Mouse (Mus musculus): ENCODE measurements at regions not wholly inside any gene's neighbourhood (a gene's known extent, or its start where the extent isn't known, plus 50 kb on each side); places are given as distances from the start of the nearest gene placed in this dataset.

- Histone ChIP-seq H3K4me2 (ENCODE audit: insufficient read depth, low read depth, poor library complexity, severe bottlenecking) (no peak overlapping the region), H3K4me1 (ENCODE audit: control insufficient read depth in 1 of 2, insufficient read depth in 2 of 2) (no peaks in the 10 kb centered on the region), H3K9ac (ENCODE audit: insufficient read depth, low read depth) (no peak overlapping the region), H3K79me2 (replicated peaks; ENCODE audit: control insufficient read depth, extremely low read depth, insufficient read depth, poor library complexity, severe bottlenecking) (no peaks in the 10 kb centered on the region), H3K36me3 (replicated peaks in 1 of 2; ENCODE audit: control insufficient read depth in 1 of 2, insufficient read depth in 1 of 2, low read length in 1 of 2) (no peaks in the 10 kb centered on the region), H3K27ac (ENCODE audit: insufficient read depth, low read depth) (no peak overlapping the region), H3K9me3 (replicated peaks; ENCODE audit: low read length) (peaks cover 49% of the 10 kb centered on the region), H3K4me3 (replicated peaks in 1 of 3; ENCODE audit: low read depth in 2 of 3, low read length in 2 of 3, poor library complexity in 1 of 3) (no peak overlapping the region), H3K27me3 (replicated peaks) (peaks cover 2% of the 10 kb centered on the region)
- in situ Hi-C loops (cut with MboI; ENCODE audit: low pct_ligation_motif_present, low pct_unique_long_range_greater_than_20kb, low sequenced_read_pairs) (no loop called here), dilution Hi-C loops (cut with MboI; ENCODE audit: extremely low pct_ligation_motif_present, extremely low pct_unique_long_range_greater_than_20kb, low sequenced_read_pairs) (no loop called here)
- DNase-seq (ENCODE audit: extremely low read depth), result no peak
- TF ChIP-seq ZKSCAN1 (IDR thresholded peaks at IDR 0.05; ENCODE audit: borderline replicate concordance, low read depth, low read length) (no peak), RCOR1 (conservative IDR thresholded peaks at IDR 0.05; ENCODE audit: low read depth, low read length) (no peak), CHD2 (IDR thresholded peaks at IDR 0.05; ENCODE audit: low read length) (no peak), MEF2A (IDR thresholded peaks at IDR 0.05; ENCODE audit: borderline replicate concordance, low read depth, low read length) (no peak), MAX (IDR thresholded peaks at IDR 0.05; ENCODE audit: low read length) (no peak), ETS1 (conservative IDR thresholded peaks at IDR 0.05; ENCODE audit: low read depth, low read length) (no peak), CTCF (conservative IDR thresholded peaks at IDR 0.05 in 1 of 2, IDR thresholded peaks at IDR 0.05 in 1 of 2; ENCODE audit: low read depth in 2 of 2, low read length in 2 of 2) (no peak), TBP (conservative IDR thresholded peaks at IDR 0.05; ENCODE audit: low read depth, low read length) (no peak), CHD1 (IDR thresholded peaks at IDR 0.05; ENCODE audit: low read depth, low read length) (no peak), MAFK (IDR thresholded peaks at IDR 0.05; ENCODE audit: insufficient replicate concordance, low read length) (no peak), EP300 (IDR thresholded peaks at IDR 0.05; ENCODE audit: low read length) (no peak), USF1 (IDR thresholded peaks at IDR 0.05; ENCODE audit: low read depth, low read length) (no peak), TCF12 (IDR thresholded peaks at IDR 0.05; ENCODE audit: low read depth, low read length) (no peak), MYC (IDR thresholded peaks at IDR 0.05; ENCODE audit: low read depth, low read length) (no peak), RAD21 (IDR thresholded peaks at IDR 0.05; ENCODE audit: low read depth, low read length) (no peak), NELFE (IDR thresholded peaks at IDR 0.05; ENCODE audit: low read depth, low read length) (no peak), GABPA (IDR thresholded peaks at IDR 0.05; ENCODE audit: insufficient replicate concordance, low read depth, low read length) (no peak)
These were observed 88.7 kb upstream of the Arl4c start for GRCm38 (mm10) chr1:88790674-88791073.

- Histone ChIP-seq H3K4me1 (ENCODE audit: control insufficient read depth in 1 of 2, insufficient read depth in 2 of 2) (no peaks in the 10 kb centered on the region), H3K9me3 (replicated peaks; ENCODE audit: low read length) (peaks cover 50% of the 10 kb centered on the region), H3K4me3 (replicated peaks in 1 of 3; ENCODE audit: low read depth in 2 of 3, low read length in 2 of 3, poor library complexity in 1 of 3) (no peak overlapping the region), H3K79me2 (replicated peaks; ENCODE audit: control insufficient read depth, extremely low read depth, insufficient read depth, poor library complexity, severe bottlenecking) (no peaks in the 10 kb centered on the region), H3K9ac (ENCODE audit: insufficient read depth, low read depth) (no peak overlapping the region), H3K27me3 (replicated peaks) (peaks cover 7% of the 10 kb centered on the region), H3K27ac (ENCODE audit: insufficient read depth, low read depth) (no peak overlapping the region), H3K36me3 (replicated peaks in 1 of 2; ENCODE audit: control insufficient read depth in 1 of 2, insufficient read depth in 1 of 2, low read length in 1 of 2) (no peaks in the 10 kb centered on the region), H3K4me2 (ENCODE audit: insufficient read depth, low read depth, poor library complexity, severe bottlenecking) (no peak overlapping the region)
- dilution Hi-C loops (cut with MboI; ENCODE audit: extremely low pct_ligation_motif_present, extremely low pct_unique_long_range_greater_than_20kb, low sequenced_read_pairs) (no loop called here), in situ Hi-C loops (cut with MboI; ENCODE audit: low pct_ligation_motif_present, low pct_unique_long_range_greater_than_20kb, low sequenced_read_pairs) (no loop called here)
- DNase-seq (ENCODE audit: extremely low read depth), result no peak
- TF ChIP-seq NRF1 (IDR thresholded peaks at IDR 0.05; ENCODE audit: low read depth, low read length), result no peak
- no peak for TF ChIP-seq ZMIZ1 (IDR thresholded peaks at IDR 0.05; ENCODE audit: low read depth, low read length)
- TF ChIP-seq TBP (conservative IDR thresholded peaks at IDR 0.05; ENCODE audit: low read depth, low read length), result no peak
- TF ChIP-seq MAX (IDR thresholded peaks at IDR 0.05; ENCODE audit: low read length), result no peak
- TF ChIP-seq JUN (IDR thresholded peaks at IDR 0.05; ENCODE audit: insufficient read depth, low read depth, low read length), result no peak
- TF ChIP-seq RAD21 (IDR thresholded peaks at IDR 0.05; ENCODE audit: low read depth, low read length), result no peak
- TF ChIP-seq KAT2A (IDR thresholded peaks at IDR 0.05; ENCODE audit: insufficient replicate concordance, low read length), result no peak
- no peak for TF ChIP-seq SIN3A (IDR thresholded peaks at IDR 0.05; ENCODE audit: low read length)
- no peak for TF ChIP-seq CTCF (conservative IDR thresholded peaks at IDR 0.05 in 1 of 2, IDR thresholded peaks at IDR 0.05 in 1 of 2; ENCODE audit: low read depth in 2 of 2, low read length in 2 of 2)
- TF ChIP-seq USF1 (IDR thresholded peaks at IDR 0.05; ENCODE audit: low read depth, low read length), result no peak
- no peak for TF ChIP-seq MEF2A (IDR thresholded peaks at IDR 0.05; ENCODE audit: borderline replicate concordance, low read depth, low read length)
- TF ChIP-seq MXI1 (IDR thresholded peaks at IDR 0.05; ENCODE audit: low read depth, low read length), result no peak
These were observed 92.9 kb upstream of the Arl4c start for GRCm38 (mm10) chr1:88794926-88795325.
